Mouse (Mus musculus): ENCODE data around the gene Pdap1. TPM values are rescaled to one million over a fixed set of nuclear protein-coding genes. Genes with fewer than 3 reads are reported as not detected.
"Not testable (repeated sequence)": the region's sequence is repeated elsewhere in the genome, so short reads cannot be mapped to it uniquely, and the experiment has no call there.

Pdap1 gene
- polyA plus RNA-seq, 1 experiment from 2014 or later = 130 TPM

- Histone ChIP-seq H3K27me3 (ENCODE audit: insufficient read depth, poor library complexity, severe bottlenecking) (no peaks in the 10 kb centered on the region), H3K36me3 (peaks cover 99% of the 10 kb centered on the region), H3K9me3 (no peaks in the 10 kb centered on the region), H3K4me1 (replicated peaks) (no peaks in the 10 kb centered on the region), H3K4me3 (no peak overlapping the region), H3K27ac (no peak overlapping the region)
- no peak for DNase-seq (ENCODE audit: low spot score)
- WGBS = 92% methylated on average over 4 of the region's 4 CpGs
Observed at GRCm38 (mm10) chr5:145096195-145096594, 43.8 kb downstream of the Pdap1 start.

DNA sequence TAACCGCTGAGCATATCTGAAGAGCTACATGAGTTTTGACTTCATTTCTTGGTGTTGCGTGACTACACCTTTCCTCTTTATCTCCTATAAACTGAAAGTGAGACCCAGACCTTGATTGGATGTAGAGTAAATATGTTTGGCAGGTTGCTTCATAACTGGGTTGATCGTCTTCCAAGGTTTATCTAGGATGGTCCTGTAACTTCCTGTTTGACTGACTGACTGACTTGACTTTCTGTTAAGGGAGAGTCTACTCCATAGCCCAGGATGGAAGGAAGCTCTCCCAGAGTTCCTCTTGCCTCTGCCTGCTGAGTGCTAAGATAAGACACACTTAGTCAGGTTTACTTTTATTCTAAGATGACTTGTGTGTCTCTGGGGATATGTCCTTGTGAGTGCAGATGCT is 50.2 kb downstream of the Pdap1 start:
- no peak for DNase-seq (ENCODE audit: low spot score)
- WGBS = 93% methylated on average over 3 of the region's 3 CpGs
- H3K36me3 ChIP-seq = peaks cover 67% of the 10 kb centered on the region

DNA sequence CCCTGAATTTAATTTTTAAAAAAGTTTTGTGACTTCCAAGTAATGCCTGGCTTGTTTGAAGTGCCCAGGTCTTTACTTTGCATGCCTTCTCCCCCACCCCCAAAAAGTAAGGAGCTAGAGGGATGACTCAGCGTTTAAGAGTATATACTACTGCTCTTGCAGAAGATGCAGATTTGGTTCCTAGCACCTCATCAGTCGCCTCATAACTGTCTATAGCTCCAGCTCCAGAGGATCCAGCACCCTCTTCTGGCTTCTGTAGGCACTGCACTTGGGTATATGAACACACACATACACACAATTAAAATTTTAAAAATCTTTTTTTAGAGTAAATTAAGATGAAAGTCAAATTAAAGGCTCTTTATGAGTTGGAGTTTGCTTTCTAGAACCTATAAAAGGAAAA is 51.9 kb downstream of the Pdap1 start:
- no peaks in the 10 kb centered on the region for H3K27me3 ChIP-seq (ENCODE audit: insufficient read depth, poor library complexity, severe bottlenecking)

More for the DNA sequence above, 50.2 kb downstream of the Pdap1 start:
- Histone ChIP-seq H3K4me1 (replicated peaks) (peaks cover 3% of the 10 kb centered on the region), H3K27me3 (ENCODE audit: insufficient read depth, poor library complexity, severe bottlenecking) (no peaks in the 10 kb centered on the region), H3K4me3 (no peak overlapping the region), H3K9me3 (peaks cover 5% of the 10 kb centered on the region; the same call in 1 of the 2 replicates), H3K27ac (no peak overlapping the region)

DNA sequence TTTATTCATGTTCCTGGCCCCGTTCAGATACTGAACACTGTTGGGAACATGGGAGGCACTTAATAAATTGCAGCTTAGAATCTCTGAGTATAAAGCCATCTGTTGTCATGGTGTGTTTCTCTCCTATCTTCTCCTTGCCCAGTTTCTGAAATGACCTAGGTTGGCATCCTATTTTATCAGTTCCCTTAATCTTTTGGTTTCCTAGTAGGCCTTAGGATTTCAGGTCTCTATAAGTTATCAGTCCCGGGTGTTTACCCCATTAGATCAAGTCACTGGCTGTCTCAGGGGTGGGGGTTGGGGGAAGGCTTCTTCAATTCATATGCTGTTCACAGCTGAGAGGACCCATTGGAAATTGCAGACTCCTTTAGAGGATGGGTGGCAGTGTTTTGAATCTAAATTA is 55.2 kb downstream of the Pdap1 start:
- Histone ChIP-seq H3K4me1 (replicated peaks) (peaks cover 15% of the 10 kb centered on the region), H3K36me3 (peaks cover 27% of the 10 kb centered on the region), H3K9me3 (peaks cover 5% of the 10 kb centered on the region; the same call in 1 of the 2 replicates), H3K27me3 (ENCODE audit: insufficient read depth, poor library complexity, severe bottlenecking) (no peaks in the 10 kb centered on the region), H3K27ac (no peak overlapping the region), H3K4me3 (peak overlapping the region; percentile 86)
- 88% methylated on average over 2 of the region's 2 CpGs for WGBS
- no peak for DNase-seq (ENCODE audit: low spot score)

More for the DNA sequence above, 51.9 kb downstream of the Pdap1 start:
- Histone ChIP-seq H3K4me1 (replicated peaks) (peaks cover 15% of the 10 kb centered on the region), H3K27ac (no peak overlapping the region), H3K36me3 (peaks cover 50% of the 10 kb centered on the region), H3K4me3 (no peak overlapping the region), H3K9me3 (peaks cover 5% of the 10 kb centered on the region; the same call in 1 of the 2 replicates)
- 96% methylated on average over 2 of the region's 2 CpGs for WGBS
- no peak for DNase-seq (ENCODE audit: low spot score)

DNA sequence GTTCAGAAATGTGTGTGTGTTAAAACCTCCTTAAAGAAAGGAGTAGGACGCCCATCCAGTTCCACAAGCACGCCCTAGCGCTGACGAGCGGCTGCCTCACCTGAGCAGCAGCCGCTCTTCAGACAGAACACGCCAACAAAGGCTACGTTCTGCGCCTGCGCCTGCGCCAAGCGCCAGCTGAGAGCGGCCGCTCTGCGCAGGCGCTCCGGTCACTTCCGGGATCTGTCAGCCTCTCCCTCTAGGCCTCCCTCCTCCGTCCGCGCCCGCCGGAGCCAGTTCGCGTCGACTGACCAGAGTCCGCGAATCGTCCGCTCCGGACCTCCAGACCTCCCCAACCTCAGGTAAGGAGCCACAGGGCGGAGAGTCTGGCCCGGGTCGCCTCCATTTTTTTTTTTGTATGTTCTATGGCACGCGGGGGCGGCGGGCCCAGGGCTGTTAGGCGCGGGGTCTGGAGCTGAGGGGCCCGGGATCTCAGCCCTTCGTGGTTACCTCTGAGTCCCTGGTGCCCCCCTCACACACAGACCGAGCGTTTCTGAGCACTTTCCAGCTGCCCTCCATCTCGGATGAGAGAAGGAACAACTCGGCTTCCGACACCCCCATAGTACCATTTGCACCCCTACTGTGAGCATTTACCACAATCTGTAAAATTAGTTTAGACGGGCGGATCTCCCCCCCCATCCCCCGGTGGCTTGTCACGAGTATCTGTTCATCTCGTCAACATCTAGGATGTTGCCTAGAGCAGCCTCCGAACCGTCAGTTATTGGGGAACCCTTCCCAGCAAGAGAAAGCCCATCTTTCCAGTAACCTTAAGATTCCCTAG is 56.2 kb downstream of the Pdap1 start, which contains the start of the genes Arpc1a and Kpna7:
TSS of gene Arpc1a (plus strand) at position 199 of the 820 bp plus-strand sequence.
TSS of gene Kpna7 (minus strand) at position 399 of the 820 bp plus-strand sequence.
- Histone ChIP-seq H3K27me3 (ENCODE audit: insufficient read depth, poor library complexity, severe bottlenecking) (no peaks in the 10 kb centered on the region), H3K9me3 (peaks cover 5% of the 10 kb centered on the region; the same call in 1 of the 2 replicates), H3K4me1 (replicated peaks) (peaks cover 15% of the 10 kb centered on the region), H3K27ac (peak within 1 kb of the TSS; percentile 91), H3K36me3 (peaks cover 26% of the 10 kb centered on the region), H3K4me3 (peak within 1 kb of the TSS; percentile 86)
- peak; percentile 94 for DNase-seq (ENCODE audit: low spot score)
- WGBS = under 1% methylated on average over 54 of the region's 54 CpGs

DNA sequence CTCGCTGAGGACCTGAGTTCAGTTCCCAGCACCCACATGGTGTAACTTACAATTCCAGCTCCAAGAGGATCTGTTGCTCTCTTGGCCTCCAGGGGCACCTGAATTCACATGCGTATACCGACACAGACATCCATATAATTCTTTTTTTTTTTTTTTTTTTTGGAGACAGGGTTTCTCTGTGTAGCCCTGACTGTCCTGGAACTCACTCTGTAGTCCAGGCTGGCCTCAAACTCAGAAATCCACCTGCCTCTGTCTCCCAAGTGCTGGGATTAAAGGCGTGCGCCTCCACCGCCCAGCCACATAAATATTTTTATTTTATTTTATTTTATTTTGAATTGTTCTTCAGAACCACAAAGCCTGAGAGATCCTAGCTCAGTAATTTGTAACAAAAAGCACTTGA is 56.8 kb downstream of the Pdap1 start:
- WGBS = 57% methylated on average over 6 of the region's 6 CpGs
- H3K27ac ChIP-seq = peak overlapping the region; percentile 91

GRCm38 (mm10) chr5:145081866-145082613 is 58.0 kb downstream of the Pdap1 start:
- H3K27ac ChIP-seq = no peak overlapping the region
- peaks cover 15% of the 10 kb centered on the region for H3K4me1 ChIP-seq (replicated peaks)
- no peak for DNase-seq (ENCODE audit: low spot score)
- no peaks in the 10 kb centered on the region for H3K9me3 ChIP-seq
- H3K4me3 ChIP-seq = no peak overlapping the region
- H3K27me3 ChIP-seq (ENCODE audit: insufficient read depth, poor library complexity, severe bottlenecking) = no peaks in the 10 kb centered on the region
- 90% methylated on average over 10 of the region's 10 CpGs for WGBS
- H3K36me3 ChIP-seq = peaks cover 13% of the 10 kb centered on the region

More for the DNA sequence above, 56.8 kb downstream of the Pdap1 start:
- not testable (repeated sequence) for H3K27me3 ChIP-seq (ENCODE audit: insufficient read depth, poor library complexity, severe bottlenecking); DNase-seq (ENCODE audit: low spot score); H3K9me3 ChIP-seq
- H3K36me3 ChIP-seq = peaks cover 20% of the 10 kb centered on the region
- H3K4me3 ChIP-seq = peak overlapping the region; percentile 86
- peaks cover 15% of the 10 kb centered on the region for H3K4me1 ChIP-seq (replicated peaks)

Other genes starting within 250 kb of the Pdap1 start
- 14.7 and 17.5 TPM in 2 replicates for gene Smurf1, start 174.4 kb downstream of the Pdap1 start, polyA plus RNA-seq (2016; fragmentation: Nextera tagmentation; extraction: Ambion mirVana)
- gene Gm4871, start 107.5 kb downstream of the Pdap1 start, polyA plus RNA-seq (2016; fragmentation: Nextera tagmentation; extraction: Ambion mirVana) = 0.13 TPM in 1 of 2 replicates, not detected in the other
- gene 1700018F24Rik, start 97.2 kb downstream of the Pdap1 start, polyA plus RNA-seq (2016; fragmentation: Nextera tagmentation; extraction: Ambion mirVana) = not detected in 2 replicates
- gene Arpc1a, start 56.4 kb downstream of the Pdap1 start, polyA plus RNA-seq (2016; fragmentation: Nextera tagmentation; extraction: Ambion mirVana) = 145 and 159 TPM in 2 replicates
- not detected in 2 replicates for gene Kpna7, start 56.2 kb downstream of the Pdap1 start, polyA plus RNA-seq (2016; fragmentation: Nextera tagmentation; extraction: Ambion mirVana)
- gene Arpc1b, start 26.0 kb downstream of the Pdap1 start, polyA plus RNA-seq (2016; fragmentation: Nextera tagmentation; extraction: Ambion mirVana) = 107 and 126 TPM in 2 replicates
- 244 and 266 TPM in 2 replicates for gene Bud31, start 124 bp upstream of the Pdap1 start, polyA plus RNA-seq (2016; fragmentation: Nextera tagmentation; extraction: Ambion mirVana)
- gene Ptcd1, start 26.9 kb upstream of the Pdap1 start, polyA plus RNA-seq (2016; fragmentation: Nextera tagmentation; extraction: Ambion mirVana) = 19.6 and 21.9 TPM in 2 replicates
- 70.5 and 92.9 TPM in 2 replicates for gene Cpsf4, start 27.0 kb upstream of the Pdap1 start, polyA plus RNA-seq (2016; fragmentation: Nextera tagmentation; extraction: Ambion mirVana)
- gene Atp5j2, start 51.8 kb upstream of the Pdap1 start, polyA plus RNA-seq (2016; fragmentation: Nextera tagmentation; extraction: Ambion mirVana) = 542 and 582 TPM in 2 replicates
- 7.8 and 9.2 TPM in 2 replicates for gene Zkscan14, start 61.6 kb upstream of the Pdap1 start, polyA plus RNA-seq (2016; fragmentation: Nextera tagmentation; extraction: Ambion mirVana)
- gene Zkscan5, start 64.3 kb upstream of the Pdap1 start, polyA plus RNA-seq (2016; fragmentation: Nextera tagmentation; extraction: Ambion mirVana) = 15.2 and 17.2 TPM in 2 replicates
- 32.0 and 32.7 TPM in 2 replicates for gene Zfp655, start 91.5 kb upstream of the Pdap1 start, polyA plus RNA-seq (2016; fragmentation: Nextera tagmentation; extraction: Ambion mirVana)
- gene Zscan25, start 140.3 kb upstream of the Pdap1 start, polyA plus RNA-seq (2016; fragmentation: Nextera tagmentation; extraction: Ambion mirVana) = 0.25 and 0.95 TPM in 2 replicates
- gene Cyp3a57, start 205.0 kb upstream of the Pdap1 start, polyA plus RNA-seq (2016; fragmentation: Nextera tagmentation; extraction: Ambion mirVana) = not detected in 2 replicates